Mouse (Mus musculus): ENCODE results near the gene Mcm3ap.

DNA sequence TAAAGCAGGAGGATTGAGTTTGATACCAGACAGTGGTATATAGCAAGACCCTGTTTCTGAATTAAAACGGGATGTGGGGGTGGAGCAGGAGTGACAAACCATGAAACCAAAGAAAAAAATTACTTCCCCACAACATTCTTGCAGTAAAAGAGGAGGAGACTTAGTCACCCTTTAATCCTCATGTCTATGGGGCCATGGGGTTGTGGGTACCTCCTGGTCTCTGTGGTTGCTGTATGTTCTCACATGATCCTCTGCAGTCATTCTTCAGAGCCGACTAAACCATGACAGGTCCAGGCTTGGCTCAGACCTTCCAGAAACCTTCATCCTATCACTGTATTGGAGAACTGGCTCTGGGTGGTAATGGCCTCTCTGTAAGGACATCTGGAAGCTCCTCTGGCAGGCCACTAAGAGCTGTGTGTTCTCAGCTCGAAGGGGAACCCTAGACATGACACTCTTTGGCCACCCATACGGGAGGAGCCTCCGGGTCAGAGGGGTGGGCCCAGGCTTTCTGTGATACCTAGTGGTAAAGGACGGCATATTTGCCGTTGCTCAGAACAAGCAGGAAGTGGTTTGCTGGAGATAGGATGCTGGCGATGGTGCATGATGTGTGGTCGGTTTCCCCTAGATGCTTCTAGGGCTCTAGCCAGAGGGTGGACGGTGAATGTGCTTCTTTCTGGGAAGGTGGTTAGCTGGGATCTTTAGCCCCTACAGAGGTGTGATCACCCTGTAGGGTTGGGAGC lies 74.1 kb downstream of the Mcm3ap start:
- TF ChIP-seq POLR2A (IDR thresholded peaks at IDR 0.05; ENCODE audit: insufficient read depth, low read depth, low read length) (no peak), CTCF (IDR thresholded peaks at IDR 0.05; ENCODE audit: insufficient read depth, low read depth, low read length) (no peak)

All from olfactory bulb, adult 2 months (tissue).